Mouse (Mus musculus): Measurements from ENCODE around the gene Dalrd3.

DNA sequence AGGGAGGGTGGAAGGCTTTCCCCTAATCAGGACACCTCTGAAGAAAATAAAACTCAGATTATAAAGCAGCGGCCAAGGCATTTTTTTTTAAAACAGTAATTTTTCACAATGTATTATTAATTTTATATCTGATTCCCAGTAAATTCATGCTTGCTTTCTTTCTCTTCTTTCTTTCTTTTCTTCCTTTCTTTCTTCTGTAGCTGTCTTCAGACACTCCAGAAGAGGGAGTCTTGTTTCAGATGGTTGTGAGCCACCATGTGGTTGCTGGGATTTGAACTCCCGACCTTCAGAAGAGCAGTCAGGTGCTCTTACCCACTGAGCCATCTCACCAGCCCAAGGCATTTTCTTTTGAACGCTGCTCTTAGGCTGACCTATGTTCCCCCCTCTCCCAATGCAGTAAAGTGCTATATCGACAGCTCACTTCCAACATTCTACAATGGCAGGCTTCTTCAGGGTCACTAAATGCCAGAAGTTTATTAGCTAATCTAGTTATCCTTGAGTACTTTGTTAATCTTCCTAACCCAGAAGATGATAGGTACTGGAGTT lies 29.4 kb downstream of the Dalrd3 start:
- TF ChIP-seq CTCF (IDR thresholded peaks at IDR 0.05; ENCODE audit: low read depth) (no peak), EP300 (IDR thresholded peaks at IDR 0.05; ENCODE audit: low read depth) (no peak)

Measured in heart, postnatal 0 days (tissue).